Mouse (Mus musculus) erythroid progenitor cell, adult 5-6 weeks (primary cell): ENCODE results near the gene Gpalpp1. TPM values are rescaled to one million over a fixed set of nuclear protein-coding genes. Genes with fewer than 3 reads are reported as not detected.

Experiments used
- ATAC-seq: replicated peaks from 2 replicates; pipeline ENCODE4 v1.8.0; 2016; ENCODE audit warnings: moderate number of reproducible peaks, mild to moderate bottlenecking, moderate TSS enrichment, inconsistent platforms; ENCODE audit not compliant: poor library complexity, low FRiP score, severe bottlenecking
- total RNA-seq, 2 experiments: library from RNA; stranded (forward) in 1 of 2; stranded (reverse) in 1 of 2; fragments of 150-400 nt in 1 of 2; fragments of 186-747, 209-891 nt in 1 of 2; gene quantifications; 2 replicates each; pipeline versions ENCODE4 v1.2.3 to v1.2.4; 2015 to 2017; ENCODE audit warnings: low replicate concordance in 2 of 2

Gene Gpalpp1
- total RNA-seq, 2 experiments from 2014 or later = 5.2 to 8.0 TPM

- no peak for ATAC-seq
These were observed 67.1 kb downstream of the Gpalpp1 start for GRCm38 (mm10) chr14:76043251-76044163.

Other genes with a start within 250 kb of the Gpalpp1 start
- not detected in 2 replicates for gene Kctd4, start 155.8 kb downstream of the Gpalpp1 start, total RNA-seq (2015; ENCODE audit: low replicate concordance)
- gene Kctd4, start 155.8 kb downstream of the Gpalpp1 start, total RNA-seq (2017; ENCODE audit: low replicate concordance) = not detected in 2 replicates
- 8.0 and 11.5 TPM in 2 replicates for gene Gtf2f2, start 99.9 kb downstream of the Gpalpp1 start, total RNA-seq (2015; ENCODE audit: low replicate concordance)
- gene Gtf2f2, start 99.9 kb downstream of the Gpalpp1 start, total RNA-seq (2017; ENCODE audit: low replicate concordance) = 6.2 and 17.8 TPM in 2 replicates
- 2.9 and 5.9 TPM in 2 replicates for gene Nufip1, start 131 bp upstream of the Gpalpp1 start, total RNA-seq (2015; ENCODE audit: low replicate concordance)
- gene Nufip1, start 131 bp upstream of the Gpalpp1 start, total RNA-seq (2017; ENCODE audit: low replicate concordance) = 3.0 and 5.7 TPM in 2 replicates